Mouse (Mus musculus) adrenal gland, adult 2 months (tissue): ENCODE measurements around the gene Fam227a. TPM values are rescaled to one million over a fixed set of nuclear protein-coding genes. Genes with fewer than 3 reads are reported as not detected.
"Not testable (repeated sequence)": the region's sequence is repeated elsewhere in the genome, so short reads cannot be mapped to it uniquely, and the experiment has no call there.

ENCODE experiments used
- DNase-seq: peaks from one replicate; pipeline ENCODE4 v3.0.0; 2021
- polyA plus RNA-seq: library from polyadenylated mRNA; depleted of rRNA; stranded (reverse); fragments of >200 nt; gene quantifications from 2 replicates; pipeline ENCODE4 v1.2.3, GENCODE M21; 2012
- total RNA-seq, 2 experiments: library from RNA; stranded (reverse); gene quantifications; 2 replicates each; pipeline ENCODE4 v1.2.3; 2021

The Fam227a gene
- total and polyA plus RNA-seq, 3 experiments, result 0.43 to 1.6 (median 1.3) TPM

GRCm38 (mm10) chr15:79683707-79684465, 25.1 kb upstream of the Fam227a start:
- peak; percentile 66 for DNase-seq

- no peak for DNase-seq
Observed at GRCm38 (mm10) chr15:79683146-79683545, 24.4 kb upstream of the Fam227a start.

- DNase-seq, result no peak
Observed at GRCm38 (mm10) chr15:79681973-79682372, 23.2 kb upstream of the Fam227a start.

GRCm38 (mm10) chr15:79677936-79678335, 19.2 kb upstream of the Fam227a start:
- DNase-seq, result no peak

- not testable (repeated sequence) for DNase-seq
Observed at GRCm38 (mm10) chr15:79671828-79672348, 13.1 kb upstream of the Fam227a start.

GRCm38 (mm10) chr15:79670972-79671299, 12.2 kb upstream of the Fam227a start:
- no peak for DNase-seq

- peak; percentile 93 for DNase-seq
Observed at GRCm38 (mm10) chr15:79670249-79670971, 11.7 kb upstream of the Fam227a start, which contains the start of gene Tomm22. Tomm22 (plus strand) TSS chr15:79670861.

- DNase-seq, result no peak
Observed at GRCm38 (mm10) chr15:79669195-79669594, 10.4 kb upstream of the Fam227a start.

GRCm38 (mm10) chr15:79664666-79665065, 5.9 kb upstream of the Fam227a start:
- no peak for DNase-seq

GRCm38 (mm10) chr15:79661852-79662251, 3.1 kb upstream of the Fam227a start:
- DNase-seq, result no peak

- peak; percentile 82 for DNase-seq
Observed at GRCm38 (mm10) chr15:79657837-79658530, 772 bp downstream of the Fam227a start.

GRCm38 (mm10) chr15:79656451-79656850, 2.3 kb downstream of the Fam227a start:
- no peak for DNase-seq

- DNase-seq, result no peak
Observed at GRCm38 (mm10) chr15:79651481-79651880, 7.3 kb downstream of the Fam227a start.

- peak; percentile 38 for DNase-seq
Observed at GRCm38 (mm10) chr15:79650569-79650968, 8.2 kb downstream of the Fam227a start.

- DNase-seq, result no peak
Observed at GRCm38 (mm10) chr15:79648130-79648529, 10.6 kb downstream of the Fam227a start.

GRCm38 (mm10) chr15:79645483-79645882, 13.3 kb downstream of the Fam227a start:
- DNase-seq, result no peak

- no peak for DNase-seq
Observed at GRCm38 (mm10) chr15:79641135-79641817, 17.5 kb downstream of the Fam227a start.

GRCm38 (mm10) chr15:79630471-79630870, 28.3 kb downstream of the Fam227a start:
- no peak for DNase-seq

GRCm38 (mm10) chr15:79619770-79620414, 38.9 kb downstream of the Fam227a start:
- DNase-seq, result no peak

- no peak for DNase-seq
Observed at GRCm38 (mm10) chr15:79618456-79618855, 40.3 kb downstream of the Fam227a start.

GRCm38 (mm10) chr15:79617135-79617534, 41.6 kb downstream of the Fam227a start:
- no peak for DNase-seq
